Mouse (Mus musculus) splenic B cell, adult 2 months (primary cell): ENCODE results near the gene Sbf2.

ENCODE experiments used
- DNase-seq: peaks from one replicate; pipeline ENCODE4 v3.0.0-alpha.2; 2011; ENCODE audit warnings: low read depth, low spot score
- H3K27me3 ChIP-seq: 2 replicates; pipeline ENCODE4 v1.6.1; 2012; ENCODE audit warnings: mild to moderate bottlenecking, low read length, moderate library complexity, mixed read lengths; ENCODE audit not compliant: control insufficient read depth, poor library complexity, insufficient read depth, severe bottlenecking
- H3K36me3 ChIP-seq: 2 replicates; pipeline ENCODE4 v1.6.1; 2012; ENCODE audit warnings: mild to moderate bottlenecking, low read length, moderate library complexity, mixed read lengths; ENCODE audit not compliant: control insufficient read depth, poor library complexity, insufficient read depth, severe bottlenecking

Gene Sbf2

GRCm38 (mm10) chr7:110261807-110262206 is 352.9 kb downstream of the Sbf2 start:
- Histone ChIP-seq H3K36me3 (peaks cover 30% of the 10 kb centered on the region), H3K27me3 (no peaks in the 10 kb centered on the region)
- no peak for DNase-seq

GRCm38 (mm10) chr7:110259966-110260711 is 354.6 kb downstream of the Sbf2 start:
- H3K36me3 ChIP-seq, result peaks cover 28% of the 10 kb centered on the region
- H3K27me3 ChIP-seq, result no peaks in the 10 kb centered on the region
- no peak for DNase-seq

GRCm38 (mm10) chr7:110258196-110258950 is 356.3 kb downstream of the Sbf2 start:
- DNase-seq, result no peak
- peaks cover 39% of the 10 kb centered on the region for H3K36me3 ChIP-seq
- no peaks in the 10 kb centered on the region for H3K27me3 ChIP-seq
